Mouse (Mus musculus): ENCODE measurements around the gene Igsf11. TPM values are rescaled to one million over a fixed set of nuclear protein-coding genes. Genes with fewer than 3 reads are reported as not detected.
A peak's percentile ranks its signal among the peaks of the same experiment; 100 is the strongest.

The Igsf11 gene
- polyA plus RNA-seq, 1 experiment from 2014 or later = 3.6 TPM

DNA sequence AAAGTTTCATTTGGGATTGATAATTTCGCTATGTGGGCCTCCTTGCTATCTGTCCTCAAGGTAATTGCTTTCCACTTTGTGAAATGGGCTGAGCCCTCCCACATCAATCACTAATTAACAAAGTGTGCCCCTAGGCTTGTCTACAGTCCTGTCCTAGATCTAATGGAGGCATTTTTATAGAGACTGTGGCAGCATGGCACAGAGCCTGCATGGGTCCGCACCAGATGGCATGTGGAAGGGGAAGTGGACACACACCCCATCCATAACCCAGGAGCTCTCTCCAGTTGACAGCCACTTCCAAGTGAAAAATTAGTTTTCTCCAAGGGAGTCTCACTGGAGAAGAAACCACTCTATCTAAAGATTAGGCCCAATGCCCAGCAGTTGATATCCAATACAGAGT is 138.9 kb downstream of the Igsf11 start:
- 57% methylated on average over 2 of the region's 2 CpGs for WGBS
- peak; percentile 86 for ATAC-seq

DNA sequence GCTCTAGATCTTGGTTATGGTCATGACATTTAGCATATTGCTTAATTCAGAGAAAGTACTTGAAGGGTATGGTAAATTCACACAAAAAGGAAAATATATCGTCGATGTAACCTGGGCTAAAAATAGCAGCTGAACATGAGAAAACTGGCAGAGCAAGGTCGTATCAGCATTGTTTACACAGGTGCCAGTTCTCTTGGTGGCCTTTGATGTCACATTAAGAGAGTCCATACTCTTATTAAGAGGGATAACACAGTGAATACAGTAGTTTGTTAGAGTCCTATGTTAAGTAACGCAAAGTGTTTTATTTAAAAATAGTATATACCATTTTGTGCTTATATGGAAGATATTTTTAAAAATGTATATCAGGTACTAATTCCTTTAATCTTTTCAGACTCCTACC is 144.8 kb downstream of the Igsf11 start:
- Histone ChIP-seq H3K9me3 (ENCODE audit: control insufficient read depth, low read length) (no peaks in the 10 kb centered on the region), H3K4me1 (ENCODE audit: control insufficient read depth, insufficient read depth, low read depth, low read length) (no peaks in the 10 kb centered on the region), H3K4me2 (ENCODE audit: low read length) (no peak overlapping the region), H3K27me3 (replicated peaks; ENCODE audit: control insufficient read depth, insufficient read depth, low read length) (no peaks in the 10 kb centered on the region), H3K27ac (ENCODE audit: low read depth, low read length) (no peak overlapping the region), H3K9ac (ENCODE audit: low read depth, low read length) (no peak overlapping the region), H3K4me3 (ENCODE audit: low read length) (no peak overlapping the region), H3K36me3 (ENCODE audit: control insufficient read depth, insufficient read depth, low read length) (no peaks in the 10 kb centered on the region)
- no peak for ATAC-seq
- WGBS = 85% methylated on average over 4 of the region's 4 CpGs

More for the DNA sequence above, 138.9 kb downstream of the Igsf11 start:
- Histone ChIP-seq H3K4me1 (ENCODE audit: control insufficient read depth, insufficient read depth, low read depth, low read length) (no peaks in the 10 kb centered on the region), H3K4me2 (ENCODE audit: low read length) (no peak overlapping the region), H3K4me3 (ENCODE audit: low read length) (no peak overlapping the region), H3K27me3 (replicated peaks; ENCODE audit: control insufficient read depth, insufficient read depth, low read length) (no peaks in the 10 kb centered on the region), H3K36me3 (ENCODE audit: control insufficient read depth, insufficient read depth, low read length) (no peaks in the 10 kb centered on the region), H3K27ac (ENCODE audit: low read depth, low read length) (no peak overlapping the region), H3K9ac (ENCODE audit: low read depth, low read length) (no peak overlapping the region), H3K9me3 (ENCODE audit: control insufficient read depth, low read length) (no peaks in the 10 kb centered on the region)

DNA sequence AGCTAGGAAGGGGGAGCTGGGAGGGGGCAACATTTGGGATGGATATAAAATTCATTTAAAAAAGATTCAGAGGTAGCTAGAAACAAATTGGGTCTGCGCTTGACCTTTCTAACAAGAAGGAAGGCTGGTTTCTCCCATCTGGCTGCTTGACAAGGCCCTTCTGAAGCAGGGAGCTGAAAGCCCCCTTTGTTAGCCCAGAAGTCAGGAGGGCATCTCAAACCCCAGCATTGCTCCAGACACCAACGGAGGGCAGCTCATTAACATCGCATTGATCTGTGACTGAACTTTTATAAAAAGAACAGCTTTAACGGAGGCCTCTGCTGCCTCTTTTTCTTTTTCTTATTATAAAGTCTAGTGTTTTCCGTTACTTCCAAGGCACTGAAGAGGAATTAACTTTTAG is 151.9 kb downstream of the Igsf11 start:
- Histone ChIP-seq H3K9me3 (ENCODE audit: control insufficient read depth, low read length) (no peaks in the 10 kb centered on the region), H3K4me1 (ENCODE audit: control insufficient read depth, insufficient read depth, low read depth, low read length) (no peaks in the 10 kb centered on the region), H3K27ac (ENCODE audit: low read depth, low read length) (no peak overlapping the region), H3K27me3 (replicated peaks; ENCODE audit: control insufficient read depth, insufficient read depth, low read length) (no peaks in the 10 kb centered on the region), H3K4me3 (ENCODE audit: low read length) (no peak overlapping the region), H3K4me2 (ENCODE audit: low read length) (no peak overlapping the region), H3K9ac (ENCODE audit: low read depth, low read length) (no peak overlapping the region), H3K36me3 (ENCODE audit: control insufficient read depth, insufficient read depth, low read length) (no peaks in the 10 kb centered on the region)
- no peak for ATAC-seq
- 26% methylated on average over 5 of the region's 5 CpGs for WGBS

DNA sequence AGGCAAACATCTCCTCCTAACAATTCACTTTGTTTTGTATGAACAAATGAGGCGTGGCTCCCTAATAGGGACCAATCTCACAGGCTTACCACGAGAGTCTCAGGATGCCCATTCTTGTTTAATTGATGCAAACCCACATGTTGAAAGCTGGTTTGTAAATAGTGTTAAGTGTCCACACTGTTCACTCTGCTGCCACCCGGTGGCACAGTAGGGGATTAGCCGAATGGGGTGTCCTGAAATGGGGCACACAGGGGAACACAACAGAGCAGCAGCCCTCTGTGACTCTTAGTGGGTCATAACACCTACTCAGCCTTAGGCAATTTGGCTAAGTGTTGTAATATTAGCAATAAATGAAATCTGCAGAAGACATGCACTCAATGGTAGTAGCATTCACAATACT is 156.4 kb downstream of the Igsf11 start:
- WGBS = 8% methylated on average over 4 of the region's 4 CpGs

DNA sequence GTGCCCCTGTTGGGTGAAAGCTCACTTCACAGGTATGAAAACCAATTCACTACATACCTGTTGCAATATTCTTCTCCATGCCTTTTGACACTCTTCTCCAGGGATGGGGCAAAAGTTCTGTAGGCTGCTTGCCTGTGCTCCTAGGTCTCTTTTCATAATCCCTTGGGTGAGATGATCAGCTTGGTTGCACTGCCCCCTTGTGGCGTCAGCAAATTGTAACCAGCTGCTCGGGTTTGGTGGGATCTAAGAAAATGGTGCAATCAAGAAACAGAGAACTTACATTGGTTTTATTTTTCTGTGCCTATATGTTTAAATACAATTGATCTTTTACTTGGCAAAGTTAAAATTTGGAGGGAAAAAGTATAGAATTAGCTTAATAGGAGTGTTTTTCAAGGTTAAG is 160.5 kb downstream of the Igsf11 start:
- no peaks in the 10 kb centered on the region for H3K4me1 ChIP-seq (ENCODE audit: control insufficient read depth, insufficient read depth, low read depth, low read length)
- H3K4me3 ChIP-seq (ENCODE audit: low read length) = no peak overlapping the region
- H3K9me3 ChIP-seq (ENCODE audit: control insufficient read depth, low read length) = no peaks in the 10 kb centered on the region
- no peaks in the 10 kb centered on the region for H3K36me3 ChIP-seq (ENCODE audit: control insufficient read depth, insufficient read depth, low read length)
- H3K27me3 ChIP-seq (replicated peaks; ENCODE audit: control insufficient read depth, insufficient read depth, low read length) = no peaks in the 10 kb centered on the region; the same call in 1 of the 2 replicates
- WGBS = 3% methylated on average over 2 of the region's 2 CpGs
- no peak overlapping the region for H3K27ac ChIP-seq (ENCODE audit: low read depth, low read length)
- H3K9ac ChIP-seq (ENCODE audit: low read depth, low read length) = no peak overlapping the region
- no peak overlapping the region for H3K4me2 ChIP-seq (ENCODE audit: low read length)
- ATAC-seq = no peak

More for the DNA sequence above, 156.4 kb downstream of the Igsf11 start:
- no peaks in the 10 kb centered on the region for H3K4me1 ChIP-seq (ENCODE audit: control insufficient read depth, insufficient read depth, low read depth, low read length)
- H3K4me2 ChIP-seq (ENCODE audit: low read length) = no peak overlapping the region
- H3K27ac ChIP-seq (ENCODE audit: low read depth, low read length) = no peak overlapping the region
- H3K9me3 ChIP-seq (ENCODE audit: control insufficient read depth, low read length) = no peaks in the 10 kb centered on the region
- H3K9ac ChIP-seq (ENCODE audit: low read depth, low read length) = no peak overlapping the region
- no peak overlapping the region for H3K4me3 ChIP-seq (ENCODE audit: low read length)
- ATAC-seq = peak; percentile 61; the same call in 1 of the 2 replicates
- no peaks in the 10 kb centered on the region; the same call in 1 of the 2 replicates for H3K27me3 ChIP-seq (replicated peaks; ENCODE audit: control insufficient read depth, insufficient read depth, low read length)
- no peaks in the 10 kb centered on the region for H3K36me3 ChIP-seq (ENCODE audit: control insufficient read depth, insufficient read depth, low read length)

DNA sequence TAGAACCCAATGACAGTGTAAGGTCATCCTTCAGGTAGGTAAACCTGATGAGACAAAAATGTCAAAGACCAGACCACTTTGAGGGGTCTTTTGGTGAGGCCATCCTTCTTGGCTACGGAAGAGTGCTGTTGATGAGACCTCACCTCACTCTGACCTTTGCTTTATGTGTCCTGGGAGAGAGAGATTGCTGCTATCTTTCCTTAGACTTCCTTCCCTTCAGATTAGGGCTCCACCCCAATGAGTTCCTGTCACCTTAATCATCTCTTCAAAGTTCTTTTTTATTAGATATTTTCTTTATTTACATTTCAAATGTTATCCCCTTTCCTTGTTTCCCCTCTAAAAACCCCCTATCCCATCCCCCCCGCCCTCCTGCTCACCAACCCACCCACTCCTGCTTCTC is 161.3 kb downstream of the Igsf11 start:
- WGBS = 75% methylated on average over 2 of the region's 2 CpGs
- H3K9ac ChIP-seq (ENCODE audit: low read depth, low read length) = no peak overlapping the region
- H3K36me3 ChIP-seq (ENCODE audit: control insufficient read depth, insufficient read depth, low read length) = no peaks in the 10 kb centered on the region
- no peaks in the 10 kb centered on the region for H3K4me1 ChIP-seq (ENCODE audit: control insufficient read depth, insufficient read depth, low read depth, low read length)
- H3K9me3 ChIP-seq (ENCODE audit: control insufficient read depth, low read length) = no peaks in the 10 kb centered on the region
- H3K4me2 ChIP-seq (ENCODE audit: low read length) = no peak overlapping the region
- no peaks in the 10 kb centered on the region; the same call in 1 of the 2 replicates for H3K27me3 ChIP-seq (replicated peaks; ENCODE audit: control insufficient read depth, insufficient read depth, low read length)
- no peak for ATAC-seq
- H3K27ac ChIP-seq (ENCODE audit: low read depth, low read length) = no peak overlapping the region
- no peak overlapping the region for H3K4me3 ChIP-seq (ENCODE audit: low read length)

DNA sequence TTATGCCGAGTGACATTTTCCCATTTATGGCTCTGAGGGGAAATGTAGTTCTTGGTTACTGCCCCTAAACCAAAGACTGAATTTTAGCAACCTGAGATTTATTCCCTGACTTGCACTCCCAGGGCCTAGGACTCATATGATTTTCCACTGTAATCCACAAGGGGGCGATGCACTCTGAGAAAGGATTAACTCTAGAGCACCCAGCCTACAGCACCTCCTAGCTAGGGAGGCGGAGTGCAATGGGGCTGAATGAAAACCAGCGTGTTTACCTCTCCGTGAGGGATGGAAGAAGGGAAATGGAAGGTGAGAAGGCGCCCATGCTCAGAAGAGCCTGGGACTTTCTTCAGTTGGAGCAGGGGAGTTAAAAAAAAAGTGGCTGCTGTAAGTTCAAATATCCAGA is 163.6 kb downstream of the Igsf11 start:
- no peaks in the 10 kb centered on the region for H3K9me3 ChIP-seq (ENCODE audit: control insufficient read depth, low read length)
- no peak overlapping the region for H3K4me3 ChIP-seq (ENCODE audit: low read length)
- H3K4me1 ChIP-seq (ENCODE audit: control insufficient read depth, insufficient read depth, low read depth, low read length) = no peaks in the 10 kb centered on the region
- H3K36me3 ChIP-seq (ENCODE audit: control insufficient read depth, insufficient read depth, low read length) = no peaks in the 10 kb centered on the region
- no peak overlapping the region for H3K27ac ChIP-seq (ENCODE audit: low read depth, low read length)
- no peak overlapping the region for H3K9ac ChIP-seq (ENCODE audit: low read depth, low read length)
- no peak for ATAC-seq
- no peak overlapping the region for H3K4me2 ChIP-seq (ENCODE audit: low read length)
- WGBS = 23% methylated on average over 6 of the region's 6 CpGs
- no peaks in the 10 kb centered on the region; the same call in 1 of the 2 replicates for H3K27me3 ChIP-seq (replicated peaks; ENCODE audit: control insufficient read depth, insufficient read depth, low read length)

DNA sequence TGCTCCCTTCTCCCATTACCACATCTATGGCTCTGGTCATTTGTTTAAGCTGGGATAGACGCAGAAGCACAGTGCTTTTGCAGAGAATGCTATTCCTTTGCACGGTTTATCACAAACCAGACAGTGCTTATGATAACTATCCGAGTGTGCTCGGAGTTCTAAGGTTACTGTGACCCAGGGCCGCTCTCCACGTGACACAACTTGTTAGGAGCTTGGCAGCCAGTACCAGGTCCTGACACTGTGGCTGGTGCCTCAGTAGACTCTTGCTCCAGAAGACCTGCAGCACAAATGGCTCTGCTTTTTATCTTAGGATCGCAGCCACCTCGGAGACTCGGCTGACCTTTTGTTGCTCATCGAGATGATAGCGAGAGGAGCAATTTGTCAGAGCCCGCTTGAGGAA is 164.5 kb downstream of the Igsf11 start:
- Histone ChIP-seq H3K27me3 (replicated peaks; ENCODE audit: control insufficient read depth, insufficient read depth, low read length) (no peaks in the 10 kb centered on the region; the same call in 1 of the 2 replicates), H3K4me1 (ENCODE audit: control insufficient read depth, insufficient read depth, low read depth, low read length) (no peaks in the 10 kb centered on the region), H3K4me3 (ENCODE audit: low read length) (no peak overlapping the region), H3K27ac (ENCODE audit: low read depth, low read length) (no peak overlapping the region), H3K9ac (ENCODE audit: low read depth, low read length) (no peak overlapping the region), H3K9me3 (ENCODE audit: control insufficient read depth, low read length) (no peaks in the 10 kb centered on the region), H3K4me2 (ENCODE audit: low read length) (no peak overlapping the region), H3K36me3 (ENCODE audit: control insufficient read depth, insufficient read depth, low read length) (no peaks in the 10 kb centered on the region)
- 74% methylated on average over 12 of the region's 12 CpGs for WGBS
- no peak for ATAC-seq

DNA sequence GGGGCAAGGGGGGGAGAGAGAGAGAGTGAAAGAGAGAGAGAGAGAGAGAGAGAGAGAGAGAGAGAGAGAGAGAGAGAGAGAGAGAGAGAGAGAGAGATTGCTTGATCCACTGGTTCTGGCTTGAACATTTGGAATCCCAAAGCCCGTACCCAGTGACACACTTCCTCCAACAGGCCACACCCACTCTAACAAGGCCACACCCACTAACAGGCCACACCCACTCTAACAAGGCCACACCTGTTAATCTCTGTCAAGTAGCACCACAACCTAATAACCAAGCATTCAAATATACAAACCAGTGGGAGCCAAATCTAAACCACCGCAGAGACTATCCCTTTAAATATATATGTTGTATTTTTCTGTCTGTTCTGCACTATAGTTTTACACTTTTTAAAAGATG is 166.4 kb downstream of the Igsf11 start:
- WGBS = 96% methylated on average over 2 of the region's 2 CpGs
- ATAC-seq = no peak

DNA sequence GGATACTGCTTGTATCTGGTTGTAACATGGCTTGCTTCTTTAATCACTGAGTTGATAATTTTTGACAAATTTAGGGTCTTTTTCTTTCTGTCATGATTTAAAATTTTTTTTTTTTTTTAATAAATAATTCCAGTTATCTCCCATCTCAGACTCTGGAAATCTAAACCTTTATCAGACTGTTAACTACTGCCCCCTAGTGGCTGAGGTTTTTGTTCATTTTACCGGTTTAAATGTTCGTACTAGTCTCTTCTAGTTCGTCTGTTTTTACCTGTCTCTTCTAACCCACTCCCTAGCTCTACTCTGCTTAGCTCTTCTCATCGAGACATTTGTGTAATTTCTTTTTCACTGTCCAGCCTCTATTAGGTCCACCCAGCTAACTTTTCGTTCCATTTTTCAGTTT is 170.1 kb downstream of the Igsf11 start:
- Histone ChIP-seq H3K4me2 (ENCODE audit: low read length) (no peak overlapping the region), H3K9me3 (ENCODE audit: control insufficient read depth, low read length) (no peaks in the 10 kb centered on the region), H3K9ac (ENCODE audit: low read depth, low read length) (no peak overlapping the region), H3K27me3 (replicated peaks; ENCODE audit: control insufficient read depth, insufficient read depth, low read length) (no peaks in the 10 kb centered on the region), H3K36me3 (ENCODE audit: control insufficient read depth, insufficient read depth, low read length) (no peaks in the 10 kb centered on the region), H3K4me1 (ENCODE audit: control insufficient read depth, insufficient read depth, low read depth, low read length) (no peaks in the 10 kb centered on the region), H3K4me3 (ENCODE audit: low read length) (no peak overlapping the region), H3K27ac (ENCODE audit: low read depth, low read length) (no peak overlapping the region)
- ATAC-seq = no peak
- 35% methylated on average over 5 of the region's 5 CpGs for WGBS

More for the DNA sequence above, 166.4 kb downstream of the Igsf11 start:
- H3K9ac ChIP-seq (ENCODE audit: low read depth, low read length) = no peak overlapping the region
- H3K4me1 ChIP-seq (ENCODE audit: control insufficient read depth, insufficient read depth, low read depth, low read length) = no peaks in the 10 kb centered on the region
- H3K36me3 ChIP-seq (ENCODE audit: control insufficient read depth, insufficient read depth, low read length) = no peaks in the 10 kb centered on the region
- no peak overlapping the region for H3K4me3 ChIP-seq (ENCODE audit: low read length)
- no peak overlapping the region for H3K27ac ChIP-seq (ENCODE audit: low read depth, low read length)
- no peaks in the 10 kb centered on the region for H3K9me3 ChIP-seq (ENCODE audit: control insufficient read depth, low read length)
- H3K27me3 ChIP-seq (replicated peaks; ENCODE audit: control insufficient read depth, insufficient read depth, low read length) = no peaks in the 10 kb centered on the region
- no peak overlapping the region for H3K4me2 ChIP-seq (ENCODE audit: low read length)

All from hindbrain, embryonic 16.5 days (tissue).